Mouse (Mus musculus) CD4-positive helper T cell, adult 2 months (primary cell): ENCODE measurements around the gene Cnppd1.

Source experiments
- DNase-seq: peaks from one replicate; pipeline ENCODE4 v3.0.0-alpha.2; 2012; ENCODE audit warnings: low read depth, missing footprints, low spot score

Gene Cnppd1

GRCm38 (mm10) chr1:75142301-75143261 lies at the start of gene Cnppd1, which contains the start of gene Retreg2:
TSS of gene Cnppd1 (minus strand) at chr1:75142711.
TSS of gene Retreg2 (plus strand) at chr1:75142778.
- DNase-seq: peak; percentile 97

- peak; percentile 98 for DNase-seq
These were observed 49.3 kb upstream of the Cnppd1 start, which contains the start of the genes Ankzf1 and Atg9a for GRCm38 (mm10) chr1:75191622-75192402. TSS of gene Ankzf1 (plus strand) at chr1:75192151. TSS of gene Atg9a (minus strand) at chr1:75192196.

GRCm38 (mm10) chr1:75191258-75191621 lies 48.7 kb upstream of the Cnppd1 start:
- no peak for DNase-seq

- no peak for DNase-seq
These were observed 48.1 kb upstream of the Cnppd1 start for GRCm38 (mm10) chr1:75190577-75190976.

- no peak for DNase-seq
These were observed 45.5 kb upstream of the Cnppd1 start for GRCm38 (mm10) chr1:75187914-75188483.

GRCm38 (mm10) chr1:75187126-75187525 lies 44.6 kb upstream of the Cnppd1 start:
- no peak for DNase-seq

GRCm38 (mm10) chr1:75185495-75185894 lies 43.0 kb upstream of the Cnppd1 start:
- DNase-seq: no peak

- no peak for DNase-seq
These were observed 39.6 kb upstream of the Cnppd1 start for GRCm38 (mm10) chr1:75182160-75182559.

GRCm38 (mm10) chr1:75181377-75181870 lies 38.9 kb upstream of the Cnppd1 start:
- no peak for DNase-seq

GRCm38 (mm10) chr1:75180741-75181140 lies 38.2 kb upstream of the Cnppd1 start:
- no peak for DNase-seq

- peak; percentile 83 for DNase-seq
These were observed 37.6 kb upstream of the Cnppd1 start, which contains the start of gene Abcb6 for GRCm38 (mm10) chr1:75180105-75180590. TSS of gene Abcb6 (minus strand) at chr1:75180392.

GRCm38 (mm10) chr1:75179334-75180104 lies 37.0 kb upstream of the Cnppd1 start:
- DNase-seq: peak; percentile 33

GRCm38 (mm10) chr1:75168472-75169464 lies 26.3 kb upstream of the Cnppd1 start, which contains the start of gene Zfand2b:
TSS of gene Zfand2b (plus strand) at chr1:75168646.
- peak; percentile 97 for DNase-seq

GRCm38 (mm10) chr1:75168093-75168471 lies 25.6 kb upstream of the Cnppd1 start:
- no peak for DNase-seq

GRCm38 (mm10) chr1:75160256-75160617 lies 17.7 kb upstream of the Cnppd1 start:
- no peak for DNase-seq

GRCm38 (mm10) chr1:75159540-75160255 lies 17.2 kb upstream of the Cnppd1 start:
- DNase-seq: no peak

- DNase-seq: no peak
These were observed 16.5 kb upstream of the Cnppd1 start for GRCm38 (mm10) chr1:75158990-75159389.

GRCm38 (mm10) chr1:75155837-75156236 lies 13.3 kb upstream of the Cnppd1 start:
- DNase-seq: no peak

- no peak for DNase-seq
These were observed 6.2 kb upstream of the Cnppd1 start for GRCm38 (mm10) chr1:75148727-75149126.
